Mouse (Mus musculus) frontal cortex, postnatal 10 days (tissue): Measurements from ENCODE around the gene Erbb4.

Experiments used
- DNase-seq, 2 experiments: peaks; one replicate each; pipeline ENCODE4 v3.0.0; 2022; ENCODE audit warnings: low spot score in 2 of 2, mixed read lengths in 1 of 2

Erbb4 gene

DNA sequence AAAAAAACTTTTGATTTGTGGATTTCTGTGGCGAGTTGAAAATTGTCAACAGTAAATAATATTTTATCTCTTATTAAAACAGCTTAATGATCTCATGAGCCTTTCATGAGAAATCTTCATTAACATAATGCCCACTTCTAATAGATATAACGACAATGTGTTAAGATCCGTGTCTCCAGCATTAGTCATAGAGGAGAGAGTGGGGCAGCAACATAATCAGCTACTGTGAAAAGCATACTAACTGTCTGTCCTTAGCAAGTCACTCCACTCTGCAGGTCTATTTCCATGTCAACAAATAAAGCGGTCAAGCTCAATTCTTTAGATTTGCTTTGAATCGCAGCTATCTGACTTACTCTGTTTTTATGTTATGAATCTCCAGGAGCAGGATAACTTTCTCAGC lies 80.0 kb downstream of the Erbb4 start:
- DNase-seq = no peak

DNA sequence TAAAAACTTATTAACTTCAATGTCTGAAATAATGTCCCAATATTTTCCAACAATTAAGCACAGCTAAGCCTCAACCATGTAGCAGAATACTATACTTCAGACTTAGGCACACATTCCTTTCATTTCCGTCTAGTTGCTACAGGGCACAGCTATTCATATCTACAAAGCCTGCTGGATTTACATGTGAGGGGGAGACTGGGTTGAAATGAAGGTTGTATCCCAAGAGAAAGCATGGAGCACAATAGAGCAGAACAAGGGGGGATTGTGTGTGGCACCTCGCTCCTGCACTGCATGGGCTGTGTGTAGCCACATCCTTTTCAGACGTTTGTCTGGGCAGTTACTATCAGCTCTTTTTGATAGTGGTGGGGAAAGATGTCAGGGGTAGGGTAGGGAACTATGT lies 83.0 kb downstream of the Erbb4 start:
- DNase-seq = no peak

DNA sequence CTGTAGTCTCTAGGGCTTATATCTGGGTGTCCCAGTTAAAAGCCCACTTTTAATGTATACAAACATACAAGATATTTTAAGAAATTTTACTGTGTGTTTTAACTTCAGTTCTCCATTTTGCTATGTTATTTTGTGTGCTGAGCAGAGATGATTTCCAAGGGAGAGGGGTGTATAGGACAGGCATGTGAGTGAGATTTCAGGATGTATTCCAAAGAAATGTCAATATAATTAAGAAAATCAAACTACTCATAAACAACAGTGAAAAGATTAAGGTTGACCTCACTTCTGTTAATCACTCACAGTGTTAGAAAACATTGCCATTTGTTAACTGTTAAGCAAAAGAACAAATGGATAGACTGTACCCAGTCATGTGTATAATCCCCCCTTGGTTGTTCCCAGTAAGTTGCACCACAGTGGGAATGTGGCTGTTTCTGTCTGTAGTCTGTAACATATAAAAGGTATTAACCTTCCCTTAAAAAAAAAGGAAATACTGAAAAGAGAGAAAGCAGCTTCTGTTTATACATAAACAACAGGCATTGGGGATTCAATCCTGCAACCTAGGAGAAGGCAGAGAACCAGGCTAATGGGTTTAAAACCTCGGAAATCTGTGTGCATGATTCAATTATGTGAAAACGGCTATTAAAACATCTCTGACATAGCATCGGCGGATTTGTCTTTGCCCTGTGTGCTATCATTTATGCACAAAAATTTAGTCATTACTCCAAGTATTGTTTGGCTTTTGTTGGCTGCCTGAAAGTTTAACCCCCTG lies 84.5 kb downstream of the Erbb4 start:
- DNase-seq = no peak

DNA sequence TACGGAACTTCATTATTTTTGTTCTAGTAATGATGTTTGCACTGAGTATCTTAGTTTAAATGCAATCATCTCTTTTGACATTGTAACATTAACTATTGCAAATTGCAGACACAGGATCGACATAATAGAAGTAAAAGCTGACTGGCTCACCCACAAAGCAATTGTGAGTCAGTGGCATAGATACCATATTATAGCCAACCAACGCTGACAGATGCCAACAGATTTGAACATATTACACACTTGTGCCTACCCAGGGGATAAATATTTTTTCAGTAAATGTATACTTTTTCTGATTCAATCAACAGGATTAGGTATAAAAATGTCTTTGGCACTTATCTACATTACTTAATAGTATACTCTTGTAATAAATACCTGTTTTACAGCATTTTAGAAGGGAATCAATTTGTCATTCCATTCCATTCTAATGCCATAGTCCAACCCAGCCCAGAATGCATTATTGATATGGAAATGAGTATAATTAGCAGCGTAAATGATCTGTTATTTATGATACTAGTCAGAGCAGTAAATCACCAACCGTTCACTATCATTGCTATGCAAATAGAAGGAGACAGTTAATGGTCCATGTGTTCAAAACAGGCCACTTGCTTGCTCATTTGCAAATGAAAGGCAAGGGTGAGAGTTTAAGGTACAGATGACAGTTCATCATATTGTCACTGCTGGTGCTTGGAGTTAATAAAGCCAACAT lies 97.9 kb downstream of the Erbb4 start:
- DNase-seq = no peak

DNA sequence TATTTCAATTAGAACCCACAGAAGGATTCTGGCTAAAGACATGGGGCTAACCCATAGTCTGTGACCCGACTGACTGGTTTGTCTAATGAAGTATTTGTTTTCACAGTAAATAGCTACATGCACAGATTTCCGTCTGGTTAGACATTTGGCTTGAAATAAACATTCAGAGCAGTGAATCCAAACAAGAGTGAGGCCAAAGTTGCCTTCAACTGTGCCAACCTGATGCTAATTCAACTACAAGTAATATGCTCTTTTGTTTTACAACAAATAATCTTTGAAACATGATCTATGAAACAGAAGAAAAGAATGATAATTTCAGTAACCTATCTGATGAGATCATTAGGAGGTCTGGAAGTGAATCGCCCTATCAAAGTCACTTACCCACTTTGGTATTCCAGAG lies 106.5 kb downstream of the Erbb4 start:
- no peak for DNase-seq

DNA sequence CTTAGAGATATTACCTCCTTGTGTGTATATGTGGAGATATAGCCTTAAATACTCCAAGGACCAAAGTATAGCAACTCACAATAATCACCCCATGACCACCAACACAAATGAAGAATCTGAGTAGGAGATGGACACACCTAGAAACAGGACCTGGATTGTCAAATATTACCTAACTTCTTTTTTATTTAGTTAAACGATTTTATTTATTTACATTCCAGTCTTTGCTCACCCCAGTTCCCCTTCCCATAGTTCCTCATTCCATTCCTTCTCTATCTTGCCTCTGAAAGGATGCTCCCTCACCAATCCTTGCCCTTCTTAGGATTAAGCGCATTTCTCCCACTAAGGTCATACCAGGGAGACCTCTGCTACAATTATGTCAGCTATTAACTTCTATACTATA lies 128.6 kb downstream of the Erbb4 start:
- no peak for DNase-seq

DNA sequence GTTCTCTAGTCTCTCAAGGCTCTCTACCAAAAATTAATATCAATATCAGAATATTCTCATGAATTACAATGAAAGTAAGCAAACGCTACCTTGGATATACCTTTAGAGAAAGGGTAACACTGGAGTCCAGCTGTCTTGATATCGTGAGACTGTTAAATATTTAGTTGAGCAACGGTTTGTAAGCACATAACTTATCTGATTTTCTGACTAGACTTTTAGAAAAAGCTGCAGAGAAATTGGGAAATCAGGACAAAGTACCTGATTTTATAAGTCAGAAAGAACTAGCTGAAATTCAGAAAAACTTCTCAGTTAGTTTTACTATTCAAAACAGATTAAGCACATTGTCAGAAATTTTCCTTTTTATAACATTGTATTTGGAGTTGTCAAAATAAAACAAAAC lies 129.3 kb downstream of the Erbb4 start:
- DNase-seq = no peak

DNA sequence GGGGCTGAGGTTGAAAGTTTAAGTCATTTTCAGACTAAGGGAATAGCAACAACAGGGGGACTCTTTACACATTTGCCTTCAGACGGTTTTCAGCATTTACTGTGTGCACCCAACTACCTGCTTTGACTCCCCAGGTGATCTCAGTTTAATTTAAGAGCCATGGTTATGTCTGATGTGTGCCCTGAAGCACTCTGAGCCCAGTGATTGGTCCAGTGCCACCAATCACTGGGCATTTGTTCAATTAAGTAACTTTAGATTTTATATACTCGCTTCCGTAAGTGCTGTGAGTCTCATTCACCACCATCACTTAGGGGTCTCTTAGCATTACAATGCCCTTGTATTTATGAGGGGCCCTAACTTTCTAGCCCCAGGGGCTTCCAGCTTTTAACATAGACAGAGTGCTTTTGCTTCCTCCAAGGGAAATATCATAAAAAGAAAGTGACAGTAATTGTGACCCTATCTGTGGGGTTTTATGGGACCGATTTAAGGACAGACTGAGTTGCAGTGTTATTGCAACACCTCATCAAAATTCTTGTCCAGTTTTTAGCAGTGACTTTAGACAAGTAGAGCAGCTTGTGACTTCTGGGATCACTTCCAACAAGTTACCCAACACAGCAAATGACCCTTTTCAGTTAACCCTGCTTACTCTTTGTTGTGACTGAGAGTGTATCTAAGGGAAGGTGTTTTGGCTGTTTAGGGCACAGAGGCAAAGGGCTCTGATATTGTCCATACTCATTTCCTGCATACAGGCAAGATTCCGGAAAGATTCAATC lies 134.3 kb downstream of the Erbb4 start:
- no peak for DNase-seq

DNA sequence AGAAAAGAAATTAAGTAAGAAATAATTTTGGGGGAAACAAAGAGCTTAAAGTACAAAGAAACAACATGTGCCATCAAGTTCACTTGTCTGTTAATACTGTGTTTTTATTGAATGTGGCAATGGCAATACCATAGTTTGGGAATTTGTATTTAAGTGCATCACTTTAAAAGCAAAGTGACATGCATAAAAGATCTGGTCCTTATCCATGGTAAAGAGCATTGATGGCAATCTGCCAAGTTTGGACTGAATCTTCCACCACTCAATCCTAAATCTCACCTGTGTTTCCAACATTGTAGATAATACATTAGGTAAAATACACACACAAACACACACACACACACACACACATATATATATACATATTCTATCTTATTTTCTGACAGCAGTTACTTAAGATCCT lies 143.7 kb downstream of the Erbb4 start:
- no peak for DNase-seq

DNA sequence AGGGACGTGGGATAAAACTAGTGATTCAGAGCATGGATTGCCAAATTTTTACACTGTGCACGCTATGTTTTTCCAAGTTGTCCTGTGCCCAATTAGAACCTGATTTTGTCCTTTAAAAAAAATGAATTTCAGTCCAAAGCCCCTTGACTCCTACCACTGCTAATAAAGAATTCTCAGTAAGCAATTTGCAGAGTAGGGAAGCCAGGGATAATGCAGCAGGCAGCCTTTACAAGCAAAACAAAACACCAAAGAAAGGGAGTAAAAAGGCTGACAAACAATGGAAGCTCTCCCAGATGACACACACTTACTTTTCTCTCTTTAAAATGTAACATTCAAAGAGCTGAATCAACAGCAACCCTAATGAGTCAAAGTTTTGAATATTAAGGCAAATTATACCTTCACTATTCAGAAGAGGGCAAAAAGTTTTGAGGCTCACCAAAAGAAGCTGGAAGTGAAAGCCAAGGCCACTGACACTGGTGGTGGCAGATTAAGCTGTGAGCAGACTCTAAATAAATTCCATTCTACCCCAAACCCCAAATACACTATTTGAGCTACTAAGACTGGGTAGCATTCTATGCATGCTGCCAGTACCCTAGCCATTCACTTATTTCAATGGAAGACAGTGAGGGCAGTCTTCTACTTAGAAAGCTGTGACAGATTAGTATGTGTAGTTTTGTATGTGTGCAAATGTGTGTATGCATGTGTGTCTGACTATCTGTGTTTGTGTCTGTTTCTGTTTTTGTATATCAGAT lies 146.3 kb downstream of the Erbb4 start:
- DNase-seq = no peak

DNA sequence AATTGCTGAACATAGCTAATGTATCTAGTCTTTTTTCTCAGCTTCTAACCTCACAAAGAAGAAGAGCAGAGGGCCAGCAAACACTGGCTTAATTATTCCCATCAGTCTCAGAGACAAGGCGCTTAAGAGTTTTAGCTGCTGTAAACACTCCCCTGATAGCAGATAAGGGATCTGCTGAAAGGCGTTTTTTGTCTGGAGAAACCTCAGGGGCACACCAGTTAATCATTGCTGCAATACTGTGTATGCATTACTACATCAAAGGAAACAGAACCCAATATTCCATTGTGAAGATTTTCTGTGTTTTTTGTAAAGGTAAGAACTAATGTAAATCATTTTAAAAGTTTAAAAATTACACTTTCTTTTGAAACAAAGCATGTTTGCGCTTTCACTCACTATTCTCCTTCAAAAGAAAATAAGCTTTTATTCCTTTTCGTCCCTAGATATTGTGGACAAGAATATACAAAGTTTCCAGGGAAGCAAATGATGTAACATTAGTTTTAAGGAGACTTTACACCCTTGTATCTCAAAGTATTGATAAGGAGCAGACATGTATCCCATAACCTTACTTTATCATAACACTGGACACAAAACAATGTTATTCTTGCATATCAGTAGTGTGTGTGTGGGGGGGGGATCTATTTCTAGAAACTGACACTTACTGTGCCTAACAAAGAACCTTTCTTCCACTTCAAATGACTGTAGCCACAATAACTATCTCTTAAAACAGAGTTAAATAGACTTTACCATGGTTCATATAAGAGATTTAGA lies 150.9 kb downstream of the Erbb4 start:
- no peak for DNase-seq

DNA sequence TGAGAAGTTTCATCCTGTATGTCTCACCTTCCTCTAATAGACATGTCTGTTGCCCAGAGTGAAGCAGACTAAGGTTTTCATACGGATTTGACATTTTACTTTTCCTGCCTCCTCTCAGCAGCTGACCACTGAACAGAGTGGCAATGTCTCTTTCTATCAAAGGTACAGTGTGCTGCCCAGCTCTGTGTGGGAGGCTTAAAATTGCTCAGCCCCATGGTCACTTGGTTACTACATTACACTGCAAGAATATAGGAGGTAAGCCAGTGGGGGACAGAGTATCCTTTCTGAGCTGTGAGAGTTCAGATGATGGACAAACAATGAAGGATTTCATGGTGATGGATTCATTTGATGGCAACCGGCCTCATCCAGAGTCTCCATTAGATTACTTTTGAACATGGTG lies 152.4 kb downstream of the Erbb4 start:
- DNase-seq = no peak

DNA sequence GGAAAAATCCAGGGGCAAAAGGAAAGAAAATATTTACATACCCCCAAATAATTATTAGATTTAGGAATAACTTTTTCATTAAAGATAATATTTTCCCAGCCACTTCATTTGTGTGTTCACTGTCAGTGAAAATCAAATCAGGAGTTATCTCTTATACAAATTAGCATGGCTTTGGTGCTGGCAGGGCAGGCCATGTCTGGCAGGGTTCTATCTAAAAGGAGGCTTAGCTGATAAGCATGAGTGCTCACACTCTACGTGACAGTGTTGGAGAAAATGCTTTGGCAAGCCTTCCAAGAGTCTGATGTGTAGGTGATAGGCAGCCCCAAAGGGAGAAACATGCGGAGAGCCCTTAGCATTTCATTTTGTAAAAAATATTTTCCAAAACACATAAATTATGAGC lies 164.7 kb downstream of the Erbb4 start:
- DNase-seq = no peak

DNA sequence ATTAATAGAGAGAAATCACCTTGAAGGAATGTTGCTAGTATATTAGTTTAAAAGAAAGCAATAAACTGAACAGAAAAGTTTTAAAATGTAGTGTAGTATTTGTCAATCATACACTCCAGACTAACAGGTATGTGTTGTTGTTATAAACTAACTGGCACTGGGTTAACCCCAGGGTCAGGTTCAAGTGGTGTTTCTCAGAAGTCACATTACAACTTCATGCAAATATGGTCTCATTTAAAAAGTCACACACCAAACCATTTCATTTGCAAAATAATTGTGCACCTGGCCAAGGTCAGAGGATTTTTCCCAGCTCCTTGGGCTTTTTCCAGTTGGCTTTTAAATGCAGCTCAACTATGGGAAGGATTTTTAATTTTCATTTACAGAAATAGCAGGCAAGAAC lies 173.1 kb downstream of the Erbb4 start:
- no peak for DNase-seq

DNA sequence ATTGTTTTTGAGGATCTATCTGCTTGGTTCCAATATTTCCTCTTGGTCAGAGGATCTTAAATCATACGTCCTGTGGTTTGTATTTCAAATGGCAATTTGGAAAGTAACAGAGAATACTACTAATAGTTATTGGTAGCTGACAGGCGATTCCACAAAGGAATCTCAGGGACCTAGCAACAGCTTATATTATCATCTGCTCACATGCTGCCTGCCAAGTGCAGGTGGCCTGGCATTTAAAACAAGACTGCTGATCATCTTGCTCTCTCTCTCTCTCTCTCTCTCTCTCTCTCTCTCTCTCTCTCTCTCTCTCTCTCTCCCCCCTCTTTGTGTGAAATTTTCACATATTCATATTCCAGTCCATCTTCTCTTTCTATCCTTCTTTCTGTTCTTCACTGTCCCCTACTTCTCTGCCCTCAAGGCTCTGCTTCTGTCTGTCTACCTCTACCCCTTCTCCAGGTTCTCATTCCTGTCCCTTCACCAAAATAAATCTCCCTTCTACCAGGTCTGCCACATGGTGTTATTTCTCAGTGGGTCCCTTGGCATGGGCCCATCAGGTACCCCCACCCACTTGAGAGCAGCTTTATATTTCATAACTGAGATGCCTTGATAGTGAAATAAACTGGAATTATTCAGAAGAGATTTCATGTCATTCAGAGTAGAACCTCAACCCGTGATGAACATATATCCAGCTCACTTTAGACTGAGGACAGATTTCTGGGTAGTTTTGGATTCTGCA lies 174.4 kb downstream of the Erbb4 start:
- DNase-seq = no peak

DNA sequence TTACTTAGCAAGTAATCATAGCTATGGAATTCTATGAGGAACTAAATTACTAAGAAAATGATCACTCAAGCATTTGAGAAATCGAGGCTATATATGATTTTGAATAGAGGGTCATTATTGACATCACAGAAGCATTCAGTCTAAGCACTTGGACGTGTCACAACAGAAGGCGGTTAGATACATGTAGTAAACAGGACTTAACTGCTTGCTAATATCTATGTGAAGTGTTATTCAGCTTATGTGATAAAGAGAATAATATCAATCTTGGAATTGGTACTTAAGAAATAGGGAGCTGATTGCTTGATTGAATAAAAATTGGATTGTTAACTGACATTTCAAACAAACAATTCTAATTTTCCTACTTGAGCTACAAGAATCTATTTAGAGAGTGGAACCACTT lies 190.0 kb downstream of the Erbb4 start:
- no peak for DNase-seq

DNA sequence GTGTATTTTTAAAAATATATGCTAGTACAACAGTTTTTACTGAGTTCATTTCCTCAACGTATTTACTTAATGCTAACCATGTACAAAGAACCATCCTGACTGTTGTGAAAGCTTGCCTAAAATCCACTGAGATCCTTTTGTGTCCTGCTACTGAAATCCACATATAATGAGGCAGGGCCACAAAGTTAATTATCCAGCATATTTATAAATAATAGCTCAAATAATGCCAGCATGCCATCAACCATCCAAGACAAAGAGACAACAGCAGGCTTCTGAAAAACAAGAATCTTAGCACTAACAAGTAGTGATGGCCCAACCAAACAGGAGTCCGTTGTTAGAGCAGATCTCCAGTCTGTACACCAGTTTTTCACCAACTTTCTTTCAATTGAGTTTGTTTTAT lies 215.8 kb downstream of the Erbb4 start:
- no peak for DNase-seq

DNA sequence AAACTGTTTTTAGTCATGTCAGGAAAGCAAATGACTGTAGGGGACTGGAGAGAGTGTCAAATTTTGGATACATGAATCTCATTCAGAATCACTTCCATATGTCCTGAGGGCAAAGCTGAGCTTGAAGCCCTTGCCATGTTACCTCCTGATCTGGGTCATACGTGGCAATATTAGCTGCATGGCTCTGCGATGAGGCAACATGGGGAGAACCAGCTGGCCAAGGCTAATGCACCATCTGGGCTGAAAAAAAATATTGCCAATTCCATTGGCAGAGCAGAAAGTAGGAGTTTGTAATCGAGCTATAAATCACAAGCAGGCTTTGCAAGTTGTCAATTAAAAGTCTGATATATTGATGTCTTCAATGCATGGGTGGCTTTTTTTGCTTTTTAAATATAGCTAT lies 221.0 kb downstream of the Erbb4 start:
- no peak for DNase-seq

DNA sequence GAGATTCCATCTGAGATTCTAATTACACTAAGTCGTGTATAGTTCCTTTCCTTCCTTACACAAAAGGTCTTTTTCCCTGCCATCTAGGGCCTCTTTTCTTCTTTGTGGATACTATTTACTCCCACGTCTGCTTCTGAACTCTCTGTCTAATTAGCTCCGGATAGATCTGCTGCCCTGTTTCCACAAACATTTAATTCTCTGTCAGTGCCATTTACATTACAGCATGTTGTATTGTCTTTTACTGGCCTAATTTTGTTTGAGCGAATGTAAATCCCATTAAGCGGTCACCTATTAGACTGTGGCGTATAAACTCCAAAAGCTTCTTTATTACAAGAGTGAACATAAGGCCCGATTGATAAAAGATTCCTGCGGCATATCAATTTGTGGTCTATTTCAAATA lies 232.9 kb downstream of the Erbb4 start:
- DNase-seq = no peak

DNA sequence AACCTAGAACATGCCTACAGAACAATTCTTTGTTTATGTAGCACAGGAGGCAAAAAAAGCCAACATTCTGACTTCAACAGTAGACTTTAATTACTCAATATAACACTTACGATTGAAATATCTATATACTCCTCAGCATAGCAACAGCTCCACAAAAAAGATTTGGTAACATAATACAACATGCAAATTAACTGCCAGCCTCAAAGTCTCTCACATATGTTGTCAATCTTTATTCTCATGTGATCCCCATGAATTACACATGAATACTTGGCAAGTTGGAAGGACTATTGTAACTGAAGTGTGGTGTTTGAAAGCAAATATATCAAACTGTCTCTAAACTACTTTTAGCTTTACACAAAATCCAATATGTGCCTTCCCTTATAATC lies 234.2 kb downstream of the Erbb4 start:
- no peak for DNase-seq
